Mouse (Mus musculus): ENCODE measurements around the gene Lrrc9.
A peak's percentile ranks its signal among the peaks of the same experiment; 100 is the strongest.

Gene Lrrc9

GRCm38 (mm10) chr12:72476773-72477450, 35.2 kb downstream of the Lrrc9 start:
- no peak for DNase-seq

GRCm38 (mm10) chr12:72482226-72482625, 40.6 kb downstream of the Lrrc9 start:
- DNase-seq = no peak

- no peak for DNase-seq
These were observed 43.2 kb downstream of the Lrrc9 start for GRCm38 (mm10) chr12:72484872-72485271.

- no peak for DNase-seq
These were observed 45.8 kb downstream of the Lrrc9 start for GRCm38 (mm10) chr12:72487498-72487897.

GRCm38 (mm10) chr12:72489995-72490394, 48.3 kb downstream of the Lrrc9 start:
- DNase-seq = no peak

GRCm38 (mm10) chr12:72491063-72491719, 49.5 kb downstream of the Lrrc9 start:
- no peak for DNase-seq

- DNase-seq = no peak
These were observed 55.4 kb downstream of the Lrrc9 start for GRCm38 (mm10) chr12:72496866-72497600.

- no peak for DNase-seq
These were observed 67.9 kb downstream of the Lrrc9 start for GRCm38 (mm10) chr12:72509606-72510005.

- DNase-seq = no peak
These were observed 73.8 kb downstream of the Lrrc9 start for GRCm38 (mm10) chr12:72515446-72515845.

- DNase-seq = no peak
These were observed 76.6 kb downstream of the Lrrc9 start for GRCm38 (mm10) chr12:72518114-72518728.

GRCm38 (mm10) chr12:72519352-72519751, 77.7 kb downstream of the Lrrc9 start:
- DNase-seq = no peak

GRCm38 (mm10) chr12:72519855-72520254, 78.2 kb downstream of the Lrrc9 start:
- DNase-seq = no peak

GRCm38 (mm10) chr12:72520645-72521044, 79.0 kb downstream of the Lrrc9 start:
- peak; percentile 67 for DNase-seq

- no peak for DNase-seq
These were observed 83.9 kb downstream of the Lrrc9 start for GRCm38 (mm10) chr12:72525588-72525987.

GRCm38 (mm10) chr12:72532303-72532702, 90.6 kb downstream of the Lrrc9 start:
- no peak for DNase-seq

- DNase-seq = no peak
These were observed 92.3 kb downstream of the Lrrc9 start for GRCm38 (mm10) chr12:72533986-72534385.

- peak; percentile 21 for DNase-seq
These were observed 93.9 kb downstream of the Lrrc9 start for GRCm38 (mm10) chr12:72535599-72535998.

- DNase-seq = peak; percentile 95
These were observed 94.4 kb downstream of the Lrrc9 start, which contains the start of gene Pcnx4 for GRCm38 (mm10) chr12:72536021-72536597. Gene Pcnx4, plus strand, starts transcription at chr12:72536383.

- DNase-seq = peak; percentile 23
These were observed 96.9 kb downstream of the Lrrc9 start for GRCm38 (mm10) chr12:72538571-72538970.

- DNase-seq = no peak
These were observed 112.7 kb downstream of the Lrrc9 start for GRCm38 (mm10) chr12:72554347-72554746.

- no peak for DNase-seq
These were observed 122.7 kb downstream of the Lrrc9 start for GRCm38 (mm10) chr12:72564281-72564795.
